Mouse (Mus musculus): ENCODE results near the gene Ucn2.

The Ucn2 gene

GRCm38 (mm10) chr9:108985710-108986109 lies at the start of gene Ucn2:
TSS of gene Ucn2 (plus strand) at chr9:108986010.
- DNase-seq: no peak

GRCm38 (mm10) chr9:108936418-108937364 lies 49.1 kb upstream of the Ucn2 start, which contains the start of gene Uqcrc1:
TSS of gene Uqcrc1 (plus strand) at chr9:108936633.
- peak; percentile 97 for DNase-seq

DNA sequence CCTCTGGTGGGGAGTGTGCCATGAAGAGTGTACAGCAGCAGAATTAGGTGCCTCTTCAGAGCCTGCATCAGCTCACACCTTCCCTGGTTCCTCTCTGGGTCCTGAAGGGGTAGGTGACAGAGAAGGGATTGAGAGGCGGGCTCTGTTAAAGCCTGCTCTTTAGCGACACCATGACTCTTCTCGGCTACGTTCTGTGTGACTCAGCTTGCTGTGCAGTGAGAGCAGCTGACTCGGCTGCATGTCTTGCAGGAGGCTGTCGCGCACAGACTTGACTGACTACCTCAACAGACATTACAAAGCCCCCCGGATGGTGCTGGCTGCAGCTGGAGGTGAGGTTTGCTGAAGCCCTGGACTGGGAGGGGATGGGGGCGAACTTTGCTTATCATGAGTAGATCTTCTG lies 40.7 kb upstream of the Ucn2 start:
- DNase-seq: no peak

- DNase-seq: no peak
Observed at GRCm38 (mm10) chr9:108945608-108946007, 40.2 kb upstream of the Ucn2 start.

- DNase-seq: peak; percentile 25
Observed at GRCm38 (mm10) chr9:108949231-108949966, 36.4 kb upstream of the Ucn2 start.

DNA sequence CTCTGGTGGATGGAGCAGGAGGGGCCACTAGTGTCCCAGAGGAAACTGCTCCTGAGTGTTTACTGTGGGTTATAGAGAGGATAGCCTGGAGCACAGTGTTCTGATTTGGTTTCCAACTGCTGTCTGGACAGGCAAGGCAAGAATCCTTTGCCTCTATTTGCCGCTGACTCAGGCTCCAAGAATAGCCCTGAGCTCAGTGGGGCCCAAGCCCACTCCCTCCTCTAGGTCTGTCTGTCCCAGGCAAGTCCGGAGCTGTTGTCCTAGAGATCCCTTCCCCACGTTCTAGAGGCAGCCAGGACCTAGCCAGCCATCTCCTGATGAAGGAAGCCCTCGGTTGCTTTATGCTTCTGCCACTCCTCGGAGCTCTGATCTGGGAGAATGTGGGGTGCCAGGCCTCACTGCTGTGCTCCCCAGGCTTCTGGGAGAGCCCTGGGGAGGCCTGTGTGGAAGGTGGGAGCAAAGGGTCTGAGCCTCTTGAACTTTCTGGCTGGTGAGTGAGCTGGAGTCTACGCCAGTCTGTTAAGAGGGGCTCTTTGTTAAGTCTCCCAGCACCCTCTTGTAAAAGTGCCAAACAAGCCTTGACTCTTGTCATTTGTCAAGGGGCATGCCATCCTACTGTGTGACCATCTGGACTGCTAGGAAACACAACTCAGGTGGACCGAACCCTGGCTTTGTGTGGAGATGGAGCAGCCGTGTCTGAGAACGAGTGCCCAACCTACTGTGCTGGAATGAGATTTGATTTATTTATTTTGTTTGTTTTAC lies 35.7 kb upstream of the Ucn2 start:
- no peak for DNase-seq

GRCm38 (mm10) chr9:108953081-108953636 lies 32.7 kb upstream of the Ucn2 start, which contains the start of gene Col7a1:
TSS of gene Col7a1 (plus strand) at chr9:108953586.
- no peak for DNase-seq

DNA sequence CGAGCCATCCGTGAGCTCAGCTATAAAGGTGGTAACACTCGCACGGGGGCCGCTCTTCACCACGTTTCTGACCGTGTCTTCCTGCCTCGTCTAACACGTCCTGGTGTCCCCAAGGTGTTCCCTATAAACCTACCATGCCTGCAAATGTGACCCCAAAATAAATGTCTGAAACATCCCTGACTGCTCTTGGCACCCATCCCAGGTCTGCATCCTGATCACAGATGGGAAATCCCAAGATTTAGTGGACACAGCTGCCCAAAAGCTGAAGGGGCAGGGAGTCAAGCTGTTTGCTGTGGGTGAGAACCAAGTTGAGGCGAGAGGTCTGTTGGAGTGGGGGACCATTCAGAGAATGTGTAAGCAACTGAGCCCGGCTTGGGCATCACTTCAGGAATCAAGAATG lies 30.6 kb upstream of the Ucn2 start:
- DNase-seq: no peak

- no peak for DNase-seq
Observed at GRCm38 (mm10) chr9:108955846-108956245, 30.0 kb upstream of the Ucn2 start.

DNA sequence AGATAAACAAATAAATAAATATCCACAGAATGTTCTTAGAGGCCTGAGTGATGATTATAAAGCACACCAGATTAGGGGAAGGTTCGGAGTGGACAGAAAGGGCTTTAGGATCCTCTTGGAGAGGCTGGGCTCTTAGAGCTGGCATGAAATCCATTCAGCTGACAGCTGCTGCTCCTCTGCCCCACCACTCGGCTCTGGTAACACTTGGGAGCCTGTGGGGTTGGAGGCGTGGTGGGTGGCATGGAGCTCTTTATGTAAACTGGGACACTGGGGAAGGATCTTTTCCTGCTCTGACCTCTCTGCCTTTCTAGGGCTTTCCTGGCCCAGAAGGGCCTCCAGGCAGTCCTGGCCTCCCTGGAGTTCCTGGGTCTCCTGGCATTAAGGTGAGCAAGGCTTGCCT lies 22.2 kb upstream of the Ucn2 start:
- DNase-seq: no peak

DNA sequence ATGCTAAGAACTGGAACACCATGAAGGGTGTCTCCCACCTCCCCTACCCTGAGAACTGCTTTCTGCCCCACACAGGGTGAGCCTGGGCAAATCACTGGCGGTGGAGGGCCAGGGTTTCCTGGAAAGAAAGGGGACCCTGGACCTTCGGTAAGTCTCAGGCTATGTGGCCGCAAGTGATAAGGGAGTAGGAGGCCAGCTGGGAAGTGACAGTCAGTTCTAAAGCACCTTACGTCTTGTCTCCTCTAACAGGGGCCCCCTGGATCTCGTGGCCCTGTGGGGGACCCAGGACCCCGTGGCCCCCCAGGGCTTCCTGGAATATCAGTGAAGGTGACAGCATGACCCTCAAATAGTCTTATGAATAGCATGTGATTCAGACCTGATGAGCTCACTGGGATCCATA lies 21.5 kb upstream of the Ucn2 start:
- DNase-seq: no peak

GRCm38 (mm10) chr9:108970623-108971022 lies 15.2 kb upstream of the Ucn2 start:
- DNase-seq: no peak

GRCm38 (mm10) chr9:108976483-108976882 lies 9.3 kb upstream of the Ucn2 start:
- no peak for DNase-seq

DNA sequence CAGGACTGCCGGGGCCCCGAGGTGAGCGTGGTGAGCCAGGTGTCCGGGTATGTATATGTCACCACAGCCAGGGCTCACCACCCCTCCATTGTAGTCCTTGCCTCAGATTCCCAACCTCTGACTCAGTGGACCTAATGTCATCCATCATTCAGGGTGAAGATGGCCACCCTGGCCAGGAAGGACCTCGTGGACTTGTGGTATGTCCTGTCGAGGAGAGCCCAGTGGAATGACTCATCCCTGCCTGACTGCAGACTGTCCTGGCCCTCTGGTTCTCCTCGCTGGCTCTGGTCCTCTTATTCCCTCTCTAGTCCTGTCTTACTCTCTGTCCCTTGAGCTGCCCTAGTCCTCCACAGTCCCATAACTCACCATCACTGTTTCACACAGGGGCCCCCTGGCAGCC lies 7.8 kb upstream of the Ucn2 start:
- DNase-seq: no peak

- DNase-seq: no peak
Observed at GRCm38 (mm10) chr9:108982498-108982897, 3.3 kb upstream of the Ucn2 start.

GRCm38 (mm10) chr9:108983209-108983608 lies 2.6 kb upstream of the Ucn2 start:
- DNase-seq: no peak

DNA sequence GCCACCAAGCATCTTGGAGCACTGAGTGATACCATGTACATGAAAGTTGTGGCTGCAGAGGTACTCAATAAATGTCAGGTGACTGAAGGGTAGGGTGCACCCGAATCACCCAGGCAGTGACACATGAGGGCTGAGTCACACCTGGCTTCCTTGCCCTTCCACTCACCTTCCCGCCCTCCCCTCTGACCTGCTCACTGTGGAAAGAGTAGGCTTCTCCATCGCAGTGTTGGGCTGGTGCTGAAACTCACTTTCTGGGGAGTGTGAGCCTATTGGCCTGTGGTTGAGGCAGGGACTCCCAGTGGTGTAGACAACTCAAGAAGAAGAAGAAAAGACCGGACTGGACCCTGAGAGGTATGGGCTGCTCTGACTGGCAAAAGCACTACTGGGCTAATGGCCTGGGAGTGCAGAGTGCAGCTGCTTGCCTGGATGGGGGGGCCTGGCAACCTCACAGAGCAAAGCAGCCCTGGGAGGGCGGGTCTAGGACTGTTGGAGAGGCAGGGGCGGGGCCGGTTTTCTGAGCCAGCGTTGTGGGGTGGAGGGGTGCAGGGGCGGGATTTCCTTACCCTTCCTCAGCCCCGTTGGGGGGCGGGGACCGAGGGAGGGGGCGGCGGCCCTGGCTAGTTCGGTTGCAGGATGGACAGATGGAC lies 2.0 kb downstream of the Ucn2 start:
- peak; percentile 46 for DNase-seq

DNA sequence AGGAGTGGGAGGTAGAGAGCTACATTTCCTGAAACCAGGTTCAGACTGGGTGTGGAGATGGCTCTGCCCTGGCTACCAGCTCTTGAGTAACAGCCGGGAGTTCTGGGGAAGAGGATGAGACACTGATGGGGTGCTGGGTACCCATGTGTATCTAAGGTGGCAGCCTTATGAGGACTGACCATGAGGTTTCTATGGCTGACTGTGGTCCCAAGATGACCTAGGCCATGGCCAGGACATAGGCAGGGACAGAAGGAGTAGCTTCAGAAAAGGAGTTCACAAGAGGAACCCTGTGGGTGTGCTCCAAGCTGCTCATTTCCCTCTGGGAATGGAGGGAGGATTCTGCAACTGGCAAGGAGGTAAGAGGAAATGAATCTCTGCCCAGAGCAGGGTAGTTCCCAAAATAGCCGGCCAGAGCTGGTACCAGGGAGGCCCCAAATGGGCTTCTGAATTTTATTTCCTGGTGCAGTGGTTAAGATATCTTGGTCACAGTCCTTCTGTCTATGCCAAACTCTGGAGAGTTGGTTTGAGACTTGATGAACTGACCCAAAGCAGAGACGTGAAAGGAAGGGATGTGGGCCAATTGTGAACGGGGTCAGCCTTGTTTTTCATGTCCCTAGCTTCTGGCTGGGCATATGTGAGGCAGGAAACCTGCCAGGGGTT lies 4.1 kb downstream of the Ucn2 start:
- DNase-seq: no peak

- DNase-seq: no peak
Observed at GRCm38 (mm10) chr9:108990462-108990820, 4.6 kb downstream of the Ucn2 start.

DNA sequence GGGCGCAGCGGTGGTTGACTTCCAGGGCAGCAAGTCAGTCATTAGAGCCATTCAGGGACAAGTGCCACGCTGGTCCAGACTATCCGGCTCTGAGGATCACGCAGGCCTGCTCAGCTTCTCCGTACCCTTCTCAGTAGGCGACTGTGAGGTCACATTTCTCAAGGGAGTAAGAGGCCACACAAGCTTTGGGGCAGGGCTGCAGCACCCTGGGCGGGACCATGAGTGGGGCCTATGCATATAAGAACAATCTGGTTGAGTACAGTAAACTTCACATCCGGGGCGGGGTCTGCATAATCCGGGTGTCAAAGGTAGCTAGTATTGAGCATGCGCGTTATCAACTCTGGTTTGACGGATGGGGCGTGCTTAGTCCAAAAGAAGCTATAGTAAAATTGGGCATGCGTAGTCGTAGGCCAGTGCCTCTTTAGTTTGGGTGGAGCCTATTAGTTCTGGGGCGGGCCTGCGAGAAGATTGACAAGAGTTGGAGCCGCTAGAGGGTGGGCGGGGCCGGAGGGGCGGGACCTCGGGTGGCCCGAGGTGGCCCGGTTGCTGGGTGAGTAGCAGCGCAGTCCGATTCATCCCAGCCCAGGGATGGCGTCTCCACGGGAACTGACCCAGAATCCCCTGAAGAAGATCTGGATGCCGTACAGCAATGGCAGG lies 5.7 kb downstream of the Ucn2 start, which contains the start of gene Pfkfb4:
TSS of gene Pfkfb4 (plus strand) at position 351 of the 657 bp plus-strand sequence.
- DNase-seq: peak; percentile 96

- no peak for DNase-seq
Observed at GRCm38 (mm10) chr9:108992085-108992469, 6.3 kb downstream of the Ucn2 start.

All from lung, postnatal 14 days (tissue).